Mouse (Mus musculus) cortical plate, adult 2 months (tissue): ENCODE data around the gene Lrrc34.

Experiments used
- CTCF ChIP-seq: fragments of 200-500 bp; IDR thresholded peaks from 2 replicates; pipeline ENCODE4 v1.5.1; 2011; ENCODE audit warnings: mild to moderate bottlenecking, control low read depth, low read length; ENCODE audit not compliant: insufficient read depth; ENCODE audit errors: extremely low read depth
- POLR2A ChIP-seq: fragments of 200-500 bp; IDR thresholded peaks from 2 replicates; pipeline ENCODE4 v1.6.1; 2011; ENCODE audit warnings: mild to moderate bottlenecking, low read length, control low read depth; ENCODE audit not compliant: insufficient read depth; ENCODE audit errors: extremely low read depth

DNA sequence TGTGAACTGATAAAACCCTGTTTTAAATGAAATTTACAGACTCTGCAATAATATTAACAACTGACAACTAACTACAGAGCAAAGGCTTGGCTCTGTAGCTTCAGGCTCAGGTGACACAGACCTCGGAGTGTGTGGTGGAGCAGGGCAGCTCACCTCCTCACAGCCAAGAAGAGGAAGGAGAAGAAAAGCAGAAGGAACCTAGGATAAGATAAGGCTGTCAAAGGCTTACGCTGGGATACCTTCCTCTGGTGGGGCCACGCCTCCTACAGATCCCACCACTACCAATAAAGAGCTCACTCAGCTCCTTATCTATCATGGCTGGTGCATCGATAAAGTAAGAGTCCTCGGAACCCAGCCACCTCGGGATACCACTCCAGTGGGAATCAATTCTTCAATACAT lies 35.5 kb upstream of the Lrrc34 start:
- TF ChIP-seq CTCF = no peak
- TF ChIP-seq POLR2A = no peak
